Mouse (Mus musculus) spleen, postnatal 36 days (tissue): ENCODE measurements around the gene Plscr2.

Source experiments
- DNase-seq, 2 experiments: peaks; one replicate each; pipeline ENCODE4 v3.0.0; 2022; ENCODE audit warnings: low spot score in 2 of 2, mixed read lengths in 1 of 2

Plscr2 gene

GRCm38 (mm10) chr9:92338954-92339353 is 63.6 kb downstream of the Plscr2 start:
- DNase-seq, result no peak
